Mouse (Mus musculus) kidney, postnatal 25 days (tissue): Measurements from ENCODE around the gene 9130213A22Rik.

Experiments used
- DNase-seq, 2 experiments: peaks; one replicate each; pipeline ENCODE4 v3.0.0; 2021; ENCODE audit warnings: mixed read lengths in 2 of 2

Gene 9130213A22Rik

DNA sequence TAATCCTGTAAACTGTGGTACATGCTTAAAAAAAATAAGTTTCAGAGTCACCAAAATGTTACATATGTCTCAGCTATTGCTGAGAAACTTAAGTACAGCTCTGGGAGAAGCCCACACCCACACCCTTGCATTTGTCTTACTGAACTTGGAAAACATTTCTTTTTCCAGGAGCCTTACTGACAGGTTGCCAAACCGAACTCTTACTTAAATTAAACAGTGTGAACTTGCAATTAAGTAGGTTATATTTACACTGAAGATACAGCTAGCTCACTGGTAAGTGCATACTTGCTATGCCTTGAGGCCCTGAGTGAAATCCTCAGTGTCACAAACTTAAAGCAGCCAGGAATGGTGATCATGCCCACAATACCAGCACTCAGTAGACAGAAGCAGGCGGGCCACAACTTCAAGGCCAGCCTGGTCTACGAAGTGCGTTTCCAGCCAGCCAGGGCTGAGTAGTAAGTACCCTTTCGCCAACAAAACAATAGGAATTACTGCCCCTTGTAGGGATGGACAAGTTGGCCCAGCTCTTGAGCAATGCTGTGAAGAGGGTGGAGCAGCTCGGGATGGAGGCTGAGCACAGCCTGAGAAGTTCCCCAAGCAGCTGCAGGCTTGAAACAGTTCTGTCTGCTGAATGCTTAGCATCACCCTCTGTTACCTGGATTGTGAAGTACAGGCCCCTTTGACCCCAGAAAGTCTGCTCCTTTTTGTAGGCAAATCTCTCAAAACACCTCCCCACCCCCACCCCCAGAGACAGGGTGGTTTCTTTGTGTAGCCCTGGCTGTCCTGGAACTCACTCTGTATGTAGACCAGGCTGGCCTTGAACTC, 48.2 kb downstream of the 9130213A22Rik start:
- peak in 1 of 2 experiments; percentile 27 for DNase-seq

DNA sequence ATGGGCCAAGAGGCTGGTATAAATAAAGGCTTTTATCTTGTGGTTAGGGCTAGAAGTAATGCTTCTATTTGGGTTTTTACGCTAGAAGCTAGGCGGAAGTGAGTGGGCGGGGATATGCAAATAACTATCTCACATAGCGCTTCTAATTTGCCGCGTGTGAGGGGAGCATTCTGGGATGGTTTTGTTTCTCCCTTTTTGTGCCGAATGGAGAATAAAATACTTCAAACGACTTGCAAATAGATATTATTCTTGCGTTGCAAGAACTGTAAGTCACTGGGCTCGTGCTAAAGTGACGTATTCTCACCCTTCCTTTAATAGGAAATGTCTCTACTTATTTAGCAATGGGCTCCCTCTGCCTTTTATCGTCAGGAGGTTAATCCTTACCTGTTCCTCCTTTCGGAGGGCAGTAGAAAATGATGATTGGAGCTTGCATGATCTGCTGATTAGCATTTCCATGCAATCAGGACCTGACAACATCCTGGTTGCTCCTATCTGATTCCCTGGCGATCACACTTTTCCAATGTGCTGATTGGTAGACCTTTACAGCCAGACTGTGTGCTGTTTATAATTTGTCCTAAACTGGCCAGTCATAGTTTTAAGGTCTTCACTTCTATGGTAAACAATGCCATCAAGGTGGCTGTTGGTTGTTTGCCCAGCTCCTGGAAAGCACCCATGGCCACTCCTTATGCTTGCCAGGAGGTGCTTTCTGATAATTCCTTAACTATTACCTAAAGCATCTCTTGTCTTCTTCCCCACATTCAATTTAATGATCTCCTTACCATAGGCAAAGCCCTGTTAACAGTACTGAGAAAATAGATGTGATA, 49.1 kb downstream of the 9130213A22Rik start:
- peak; percentile 90 to 92 for DNase-seq

DNA sequence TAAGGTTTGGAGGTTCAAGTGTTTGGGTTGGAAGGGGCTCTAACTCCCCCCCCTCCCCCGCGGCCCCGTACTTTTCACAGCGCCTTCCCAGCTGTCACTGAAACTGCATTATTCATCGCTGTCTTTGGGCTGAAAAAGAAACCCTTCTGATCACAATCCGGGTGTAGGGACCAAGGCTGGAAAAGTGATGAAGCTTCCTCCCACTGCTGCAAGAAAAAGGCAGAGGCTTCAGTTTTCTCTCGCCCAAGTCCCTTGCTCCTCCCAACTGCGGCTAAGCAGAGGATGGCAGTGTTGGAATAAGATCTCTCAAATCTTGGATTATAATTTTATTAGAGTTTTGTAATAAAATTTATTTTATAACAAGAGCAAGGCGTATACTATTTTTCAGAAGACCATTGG, 49.7 kb downstream of the 9130213A22Rik start:
- no peak for DNase-seq

DNA sequence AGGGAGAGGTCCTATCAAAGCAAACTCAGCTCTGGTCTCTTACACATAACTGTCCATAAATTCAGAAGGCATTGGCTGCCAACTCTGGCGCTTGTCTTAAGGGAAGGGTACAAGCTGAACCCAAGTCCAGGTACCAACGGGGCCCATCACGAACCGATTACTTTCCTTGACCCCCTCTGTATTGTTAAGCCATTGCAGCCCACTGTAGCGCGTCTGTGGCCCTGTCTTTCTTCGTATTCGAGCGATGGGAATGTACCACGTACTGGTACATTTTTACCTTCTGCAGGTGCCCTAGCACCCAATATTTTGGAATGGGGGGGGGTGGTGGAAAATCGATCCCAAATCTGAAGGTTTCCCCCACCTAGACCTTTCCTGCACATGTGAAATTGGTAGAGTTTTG, 50.2 kb downstream of the 9130213A22Rik start:
- DNase-seq = peak in 1 of 2 experiments; percentile 33

DNA sequence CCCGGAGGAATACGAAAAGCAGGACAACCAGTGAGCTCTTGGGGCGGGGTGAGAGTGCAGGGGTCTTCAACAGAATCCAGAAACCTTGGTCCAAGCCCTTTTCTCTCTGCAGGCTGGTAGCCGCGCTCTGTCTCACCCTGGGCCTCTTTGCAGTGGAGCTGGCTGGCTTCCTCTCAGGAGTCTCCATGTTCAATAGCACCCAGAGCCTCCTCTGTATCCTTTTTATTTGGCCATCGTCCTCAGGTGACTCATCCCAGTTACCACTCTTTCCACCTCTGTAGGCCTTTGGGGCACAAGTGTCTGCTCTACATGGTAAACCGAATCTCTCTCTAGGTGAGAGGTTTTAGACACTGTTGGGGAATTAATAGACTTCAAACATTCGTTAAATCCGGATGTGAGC, 51.1 kb downstream of the 9130213A22Rik start:
- no peak for DNase-seq

DNA sequence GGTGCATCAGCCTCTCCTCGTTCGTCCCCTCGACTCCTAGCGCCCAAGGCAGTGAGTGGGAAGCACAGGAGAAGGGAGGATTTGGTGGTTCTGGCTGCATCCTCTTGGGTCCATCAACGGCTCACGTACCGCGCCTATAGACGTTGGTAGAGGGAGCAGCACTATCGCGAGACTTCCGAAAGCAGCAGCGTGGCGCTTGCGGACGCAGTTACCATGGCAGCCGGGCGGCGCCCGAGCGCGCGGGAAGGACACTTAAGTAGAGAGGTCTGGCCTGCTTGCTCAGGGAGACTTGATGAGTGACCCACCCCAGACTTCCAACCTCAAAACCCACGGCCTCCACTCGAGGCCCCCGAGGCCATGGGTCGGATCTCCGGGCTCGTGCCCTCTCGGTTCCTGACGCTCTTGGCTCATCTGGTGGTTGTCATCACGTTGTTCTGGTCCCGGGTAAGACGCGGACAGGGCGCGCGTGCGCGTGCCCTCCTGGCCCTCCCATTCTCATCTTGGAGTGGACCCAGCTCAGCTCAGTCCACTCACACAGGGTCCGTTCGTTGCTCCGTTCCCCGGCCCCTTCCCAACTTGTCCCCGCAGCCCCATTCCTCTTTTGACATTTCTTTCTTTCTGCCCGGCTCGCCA, 51.7 kb downstream of the 9130213A22Rik start, which contains the start of gene Tmem107:
Gene Tmem107 (plus strand): TSS at position 217 of the 633 bp plus-strand sequence.
- peak; percentile 96 to 97 for DNase-seq

DNA sequence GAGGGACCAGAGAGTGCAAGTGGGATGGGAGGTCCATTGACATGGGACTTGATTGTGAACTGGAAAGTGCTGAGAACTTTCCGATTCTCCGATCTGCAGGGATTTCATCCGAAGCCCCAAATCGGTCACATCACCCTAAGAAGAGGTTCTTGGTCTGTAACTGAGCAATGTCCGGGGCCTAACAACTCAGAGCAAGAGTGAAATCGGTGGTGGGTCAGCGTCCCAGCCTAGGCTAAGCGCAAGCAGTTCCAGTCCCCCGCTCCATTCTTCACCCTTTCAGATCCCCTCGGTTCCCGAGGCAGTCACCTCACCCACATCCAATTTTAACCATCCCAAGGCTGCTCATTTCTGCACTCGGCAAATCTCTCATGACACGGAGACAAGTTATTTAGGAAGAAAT, 52.3 kb downstream of the 9130213A22Rik start:
- peak in 1 of 2 experiments; percentile 43 for DNase-seq
